Mouse (Mus musculus): ENCODE measurements at regions not wholly inside any gene's neighbourhood (a gene's known extent, or its start where the extent isn't known, plus 50 kb on each side); places are given as distances from the start of the nearest gene placed in this dataset.
A peak's percentile ranks its signal among the peaks of the same experiment; 100 is the strongest.

- in situ Hi-C loops (cut with MboI; ENCODE audit: low sequenced_read_pairs in 2 of 2, unreplicated experiment in 2 of 2) = no loop called here
- Histone ChIP-seq H3K27ac (ENCODE audit: insufficient read depth, low read depth, low read length, poor library complexity, severe bottlenecking) (no peak overlapping the region), H3K9me3 (ENCODE audit: control insufficient read depth, insufficient read depth, low read depth, low read length) (no peaks in the 10 kb centered on the region), H3K4me3 (ENCODE audit: insufficient read depth in 1 of 2, low read depth in 1 of 2, low read length in 2 of 2, poor library complexity in 1 of 2, severe bottlenecking in 1 of 2) (no peak overlapping the region), H3K36me3 (ENCODE audit: control insufficient read depth, insufficient read depth, low read length, poor library complexity, severe bottlenecking) (no peaks in the 10 kb centered on the region), H3K4me1 (ENCODE audit: control insufficient read depth in 2 of 2, insufficient read depth in 2 of 2, low read length in 2 of 2, poor library complexity in 1 of 2) (no peaks in the 10 kb centered on the region), H3K9ac (ENCODE audit: insufficient read depth, low read depth, low read length, poor library complexity, severe bottlenecking) (no peak overlapping the region)
- no peak for DNase-seq (ENCODE audit: low read depth, low spot score)
- TF ChIP-seq ZC3H11A (IDR thresholded peaks at IDR 0.05; ENCODE audit: borderline replicate concordance, low read depth, low read length) = no peak
Measured at GRCm38 (mm10) chr1:14626685-14627084, 1466.4 kb downstream of the 4930444P10Rik start.

- in situ Hi-C loops (cut with MboI; ENCODE audit: low sequenced_read_pairs in 2 of 2, unreplicated experiment in 2 of 2) = no loop called here
- H3K36me3 ChIP-seq (ENCODE audit: control insufficient read depth, insufficient read depth, low read length, poor library complexity, severe bottlenecking) = no peaks in the 10 kb centered on the region
- no peak for TF ChIP-seq MAFK (IDR thresholded peaks at IDR 0.05; ENCODE audit: insufficient read depth, low read depth, low read length)
- TF ChIP-seq CHD2 (IDR thresholded peaks at IDR 0.05; ENCODE audit: low read depth, low read length) = no peak
- TF ChIP-seq ZNF384 (IDR thresholded peaks at IDR 0.05; ENCODE audit: low read depth, low read length) = no peak
- TF ChIP-seq ZC3H11A (IDR thresholded peaks at IDR 0.05; ENCODE audit: borderline replicate concordance, low read depth, low read length) = no peak
- TF ChIP-seq HCFC1 (IDR thresholded peaks at IDR 0.05; ENCODE audit: borderline replicate concordance, insufficient read depth, low read length) = no peak
- DNase-seq (ENCODE audit: low read depth, low spot score) = no peak
- H3K9me3 ChIP-seq (ENCODE audit: control insufficient read depth, insufficient read depth, low read depth, low read length) = no peaks in the 10 kb centered on the region
- H3K9ac ChIP-seq (ENCODE audit: insufficient read depth, low read depth, low read length, poor library complexity, severe bottlenecking) = no peak overlapping the region
- H3K27ac ChIP-seq (ENCODE audit: insufficient read depth, low read depth, low read length, poor library complexity, severe bottlenecking) = no peak overlapping the region
- no peak overlapping the region for H3K4me3 ChIP-seq (ENCODE audit: insufficient read depth in 1 of 2, low read depth in 1 of 2, low read length in 2 of 2, poor library complexity in 1 of 2, severe bottlenecking in 1 of 2)
- H3K4me1 ChIP-seq (ENCODE audit: control insufficient read depth in 2 of 2, insufficient read depth in 2 of 2, low read length in 2 of 2, poor library complexity in 1 of 2) = no peaks in the 10 kb centered on the region
Measured at GRCm38 (mm10) chr1:14620922-14621430, 1472.1 kb downstream of the 4930444P10Rik start.

GRCm38 (mm10) chr1:14613232-14613894 is 1479.8 kb downstream of the 4930444P10Rik start:
- H3K9me3 ChIP-seq (ENCODE audit: control insufficient read depth, insufficient read depth, low read depth, low read length) = no peaks in the 10 kb centered on the region

GRCm38 (mm10) chr1:14609054-14609453 is 1484.1 kb downstream of the 4930444P10Rik start:
- no peak overlapping the region for H3K9ac ChIP-seq (ENCODE audit: insufficient read depth, low read depth, low read length, poor library complexity, severe bottlenecking)
- no peak for TF ChIP-seq ZC3H11A (IDR thresholded peaks at IDR 0.05; ENCODE audit: borderline replicate concordance, low read depth, low read length)
- TF ChIP-seq HCFC1 (IDR thresholded peaks at IDR 0.05; ENCODE audit: borderline replicate concordance, insufficient read depth, low read length) = no peak
- TF ChIP-seq ZNF384 (IDR thresholded peaks at IDR 0.05; ENCODE audit: low read depth, low read length) = no peak
- TF ChIP-seq MAFK (IDR thresholded peaks at IDR 0.05; ENCODE audit: insufficient read depth, low read depth, low read length) = no peak
- TF ChIP-seq CHD2 (IDR thresholded peaks at IDR 0.05; ENCODE audit: low read depth, low read length) = no peak
- in situ Hi-C loops (cut with MboI; ENCODE audit: low sequenced_read_pairs in 2 of 2, unreplicated experiment in 2 of 2) = no loop called here
- H3K9me3 ChIP-seq (ENCODE audit: control insufficient read depth, insufficient read depth, low read depth, low read length) = no peaks in the 10 kb centered on the region
- DNase-seq (ENCODE audit: low read depth, low spot score) = no peak
- H3K27ac ChIP-seq (ENCODE audit: insufficient read depth, low read depth, low read length, poor library complexity, severe bottlenecking) = no peak overlapping the region
- no peaks in the 10 kb centered on the region for H3K36me3 ChIP-seq (ENCODE audit: control insufficient read depth, insufficient read depth, low read length, poor library complexity, severe bottlenecking)
- peaks cover 0 to 5% of the 10 kb centered on the region in 2 experiments; a peak in 1 of 4 replicates for H3K4me1 ChIP-seq (ENCODE audit: control insufficient read depth in 2 of 2, insufficient read depth in 2 of 2, low read length in 2 of 2, poor library complexity in 1 of 2)
- H3K4me3 ChIP-seq (ENCODE audit: insufficient read depth in 1 of 2, low read depth in 1 of 2, low read length in 2 of 2, poor library complexity in 1 of 2, severe bottlenecking in 1 of 2) = no peak overlapping the region

More at GRCm38 (mm10) chr1:14613232-14613894, 1479.8 kb downstream of the 4930444P10Rik start:
- no peak overlapping the region for H3K9ac ChIP-seq (ENCODE audit: insufficient read depth, low read depth, low read length, poor library complexity, severe bottlenecking)
- H3K4me1 ChIP-seq (ENCODE audit: control insufficient read depth in 2 of 2, insufficient read depth in 2 of 2, low read length in 2 of 2, poor library complexity in 1 of 2) = peaks cover 0 to 7% of the 10 kb centered on the region in 2 experiments; a peak in 2 of 4 replicates
- H3K27ac ChIP-seq (ENCODE audit: insufficient read depth, low read depth, low read length, poor library complexity, severe bottlenecking) = no peak overlapping the region
- in situ Hi-C loops (cut with MboI; ENCODE audit: low sequenced_read_pairs in 2 of 2, unreplicated experiment in 2 of 2) = no loop called here
- no peaks in the 10 kb centered on the region for H3K36me3 ChIP-seq (ENCODE audit: control insufficient read depth, insufficient read depth, low read length, poor library complexity, severe bottlenecking)
- no peak overlapping the region for H3K4me3 ChIP-seq (ENCODE audit: insufficient read depth in 1 of 2, low read depth in 1 of 2, low read length in 2 of 2, poor library complexity in 1 of 2, severe bottlenecking in 1 of 2)
- DNase-seq (ENCODE audit: low read depth, low spot score) = peak; percentile 57
- TF ChIP-seq HCFC1 (IDR thresholded peaks at IDR 0.05; ENCODE audit: borderline replicate concordance, insufficient read depth, low read length) = no peak
- TF ChIP-seq ZC3H11A (IDR thresholded peaks at IDR 0.05; ENCODE audit: borderline replicate concordance, low read depth, low read length) = no peak
- no peak for TF ChIP-seq MAFK (IDR thresholded peaks at IDR 0.05; ENCODE audit: insufficient read depth, low read depth, low read length)
- TF ChIP-seq CHD2 (IDR thresholded peaks at IDR 0.05; ENCODE audit: low read depth, low read length) = no peak
- TF ChIP-seq ZNF384 (IDR thresholded peaks at IDR 0.05; ENCODE audit: low read depth, low read length) = no peak
